In the genomic region with DNA sequence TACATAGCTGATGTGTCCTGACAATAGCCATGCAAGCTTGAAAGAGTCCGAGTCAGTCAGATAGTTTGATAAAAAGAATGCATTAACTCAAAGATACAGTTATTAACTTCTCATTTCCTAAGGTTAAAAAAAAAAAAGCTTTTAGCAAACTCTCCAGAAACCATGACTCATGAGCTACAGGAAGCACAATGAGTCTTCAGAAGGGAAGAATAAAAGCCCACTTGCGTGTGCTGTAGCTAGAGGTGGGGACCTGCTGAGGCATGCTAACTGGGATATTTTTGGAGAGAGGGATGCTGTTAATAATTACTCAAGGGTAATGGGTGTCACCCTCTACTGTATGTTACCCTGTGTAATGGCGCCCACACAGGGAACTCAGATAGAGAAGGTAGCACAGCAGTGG, we compare ENCODE assay signal across 17 mouse cellular contexts.
"Had no signal": no experiment of that assay in that cellular context is flagged by ENCODE, and none has a peak within 500 bp of the region (broad histone marks: within the 10 kb centered on the region; RNA-seq: fewer than 3 reads in every experiment).

No protein-coding gene starts in this region.

- DNase-seq: gastrocnemius, postnatal 14 days; gastrocnemius, postnatal 36 days; heart, adult 11 months; heart, adult 2 months; heart, postnatal 10 days; heart, postnatal 4 days; kidney, adult 18-20 months; kidney, adult 8-10 months; kidney, postnatal 10 days; kidney, postnatal 25 days; kidney, postnatal 4 days; liver; liver, embryonic 13.5 days had no signal

- ATAC-seq: hindbrain, embryonic 16.5 days; inflammation-experienced regulatory T-cells, adult 6 months; intestine, embryonic 15.5 days; intestine, postnatal 0 days had no signal
